Mouse (Mus musculus) CH12.LX (cell line): ENCODE results near the gene Kcnj2. TPM values are rescaled to one million over a fixed set of nuclear protein-coding genes. Genes with fewer than 3 reads are reported as not detected.

Experiments
- DNase-seq: peaks from one replicate; pipeline ENCODE4 v3.0.0-alpha.2; 2013; ENCODE audit errors: extremely low read depth
- H3K27ac ChIP-seq: 2 replicates; pipeline ENCODE4 v1.5.1; 2012; ENCODE audit warnings: low read depth, mild to moderate bottlenecking, control low read depth, moderate library complexity; ENCODE audit not compliant: insufficient read depth
- H3K27me3 ChIP-seq: replicated peaks from 2 replicates; pipeline ENCODE3; 2012; ENCODE audit warnings: inconsistent platforms
- H3K36me3 ChIP-seq, 2 experiments: replicated peaks in 1 of 2; 2 replicates each; pipeline versions ENCODE3 to v1.6.1; 2012; ENCODE audit warnings: inconsistent platforms in 1 of 2, low read length in 1 of 2, mild to moderate bottlenecking in 1 of 2, mixed read lengths in 1 of 2, moderate library complexity in 1 of 2; ENCODE audit not compliant: control insufficient read depth in 1 of 2, insufficient read depth in 1 of 2
- H3K4me1 ChIP-seq, 2 experiments: 2 replicates each; pipeline ENCODE4 v1.6.1; 2012; ENCODE audit warnings: inconsistent platforms in 1 of 2, moderate library complexity in 1 of 2; ENCODE audit not compliant: insufficient read depth in 2 of 2, control insufficient read depth in 1 of 2
- H3K4me2 ChIP-seq: 2 replicates; pipeline ENCODE4 v1.6.1; 2012; ENCODE audit warnings: low read depth, mild to moderate bottlenecking, control low read depth; ENCODE audit not compliant: poor library complexity, insufficient read depth, severe bottlenecking
- H3K4me3 ChIP-seq, 3 experiments: fragments of 150-350 bp in 1 of 3; sonication (generic) in 1 of 3; replicated peaks in 1 of 3; 2 replicates each; pipeline versions ENCODE3 to v1.5.1; 2011 to 2012; ENCODE audit warnings: low read depth in 2 of 3, low read length in 2 of 3, mild to moderate bottlenecking in 2 of 3, moderate library complexity in 2 of 3, control low read depth in 1 of 3, improper control_type of control experiment in 1 of 3, inconsistent platforms in 1 of 3, mixed read lengths in 1 of 3; ENCODE audit not compliant: poor library complexity in 1 of 3
- H3K79me2 ChIP-seq: replicated peaks from 2 replicates; pipeline ENCODE4 v1.6.1; 2012; ENCODE audit warnings: mild to moderate bottlenecking, moderate library complexity; ENCODE audit not compliant: control insufficient read depth, poor library complexity, insufficient read depth, severe bottlenecking; ENCODE audit errors: extremely low read depth
- H3K9ac ChIP-seq: 2 replicates; pipeline ENCODE4 v1.6.1; 2012; ENCODE audit warnings: low read depth, mild to moderate bottlenecking, control low read depth, moderate library complexity; ENCODE audit not compliant: insufficient read depth
- H3K9me3 ChIP-seq: replicated peaks from 2 replicates; pipeline ENCODE3; 2012; ENCODE audit warnings: low read length, inconsistent platforms, mixed read lengths
- BHLHE40 ChIP-seq: IDR thresholded peaks from 2 replicates; pipeline ENCODE4 v1.6.1; 2011; ENCODE audit warnings: mild to moderate bottlenecking, low read depth, low read length, improper control_type of control experiment
- CHD2 ChIP-seq: IDR thresholded peaks from 2 replicates; pipeline ENCODE4 v1.6.1; 2011; ENCODE audit warnings: low read length, improper control_type of control experiment
- ELF1 ChIP-seq: IDR thresholded peaks from 2 replicates; pipeline ENCODE4 v1.6.1; 2014; ENCODE audit warnings: low read depth, mild to moderate bottlenecking, inconsistent platforms, low read length, improper control_type of control experiment
- ETS1 ChIP-seq: conservative IDR thresholded peaks from 2 replicates; pipeline ENCODE4 v1.6.1; 2012; ENCODE audit warnings: low read depth, mild to moderate bottlenecking, inconsistent platforms, low read length, improper control_type of control experiment, moderate library complexity
- GABPA ChIP-seq: IDR thresholded peaks from 2 replicates; pipeline ENCODE4 v1.6.1; 2012; ENCODE audit warnings: low read depth, low read length, improper control_type of control experiment, inconsistent platforms; ENCODE audit not compliant: insufficient replicate concordance
- IRF4 ChIP-seq: IDR thresholded peaks from 2 replicates; pipeline ENCODE4 v1.6.1; 2014; ENCODE audit warnings: low read depth, mild to moderate bottlenecking, inconsistent platforms, low read length, improper control_type of control experiment
- JUND ChIP-seq: conservative IDR thresholded peaks from 2 replicates; pipeline ENCODE4 v1.6.1; 2011; ENCODE audit warnings: low read depth, low read length, improper control_type of control experiment
- KAT2A ChIP-seq: IDR thresholded peaks from 2 replicates; pipeline ENCODE4 v1.6.1; 2012; ENCODE audit warnings: low read length, improper control_type of control experiment, inconsistent platforms; ENCODE audit not compliant: insufficient replicate concordance
- MXI1 ChIP-seq: IDR thresholded peaks from 2 replicates; pipeline ENCODE4 v1.6.1; 2011; ENCODE audit warnings: mild to moderate bottlenecking, low read depth, low read length, improper control_type of control experiment
- MYC ChIP-seq: IDR thresholded peaks from 2 replicates; pipeline ENCODE4 v1.6.1; 2011; ENCODE audit warnings: low read depth, mild to moderate bottlenecking, improper control_type of control experiment, low read length
- NELFE ChIP-seq: IDR thresholded peaks from 2 replicates; pipeline ENCODE4 v1.6.1; 2011; ENCODE audit warnings: low read depth, low read length, improper control_type of control experiment
- POLR2A ChIP-seq: IDR thresholded peaks from 2 replicates; pipeline ENCODE4 v1.6.1; 2011; ENCODE audit warnings: low read depth, mild to moderate bottlenecking, improper control_type of control experiment, low read length
- POLR2AphosphoS2 ChIP-seq: IDR thresholded peaks from 2 replicates; pipeline ENCODE4 v1.6.1; 2011; ENCODE audit warnings: low read depth, low read length, improper control_type of control experiment
- RAD21 ChIP-seq: IDR thresholded peaks from 2 replicates; pipeline ENCODE4 v1.6.1; 2011; ENCODE audit warnings: low read depth, mild to moderate bottlenecking, low read length, improper control_type of control experiment, moderate library complexity
- RCOR1 ChIP-seq: conservative IDR thresholded peaks from 2 replicates; pipeline ENCODE4 v1.6.1; 2012; ENCODE audit warnings: low read depth, mild to moderate bottlenecking, inconsistent platforms, low read length, improper control_type of control experiment
- SIN3A ChIP-seq: IDR thresholded peaks from 2 replicates; pipeline ENCODE4 v1.6.1; 2012; ENCODE audit warnings: low read length, improper control_type of control experiment, inconsistent platforms
- TBP ChIP-seq: conservative IDR thresholded peaks from 2 replicates; pipeline ENCODE4 v1.6.1; 2011; ENCODE audit warnings: low read depth, low read length, improper control_type of control experiment
- USF2 ChIP-seq: conservative IDR thresholded peaks from 2 replicates; pipeline ENCODE4 v1.6.1; 2011; ENCODE audit warnings: low read depth, low read length, improper control_type of control experiment
- ZKSCAN1 ChIP-seq: IDR thresholded peaks from 2 replicates; pipeline ENCODE4 v1.6.1; 2012; ENCODE audit warnings: low read depth, inconsistent platforms, low read length, improper control_type of control experiment, borderline replicate concordance
- ZNF384 ChIP-seq: IDR thresholded peaks from 2 replicates; pipeline ENCODE4 v1.6.1; 2012; ENCODE audit warnings: low read depth, low read length, improper control_type of control experiment, inconsistent platforms
- dilution Hi-C: fragments of 300-500 bp; cut with MboI; formaldehyde crosslinking; loops from 2 replicates; pipeline ENCODE4 v1.14.3; 2020; ENCODE audit warnings: low sequenced_read_pairs; ENCODE audit not compliant: extremely low pct_unique_long_range_greater_than_20kb, extremely low pct_ligation_motif_present
- in situ Hi-C: fragments of 300-500 bp; cut with MboI; formaldehyde crosslinking; loops from 3 replicates; pipeline ENCODE4 v1.14.3; 2019; ENCODE audit warnings: low sequenced_read_pairs, low pct_ligation_motif_present, low pct_unique_long_range_greater_than_20kb, mixed read lengths
- polyA plus RNA-seq: library from polyadenylated mRNA; unstranded; fragments of >175 nt; gene quantifications from 2 replicates; pipeline ENCODE4 v1.2.1, GENCODE M21; 2012; ENCODE audit warnings: low read depth; ENCODE audit not compliant: insufficient read length
- total RNA-seq, 2 experiments: library from RNA; depleted of rRNA; stranded (reverse); fragments of 300-350 nt in 1 of 2; fragments of >200 nt in 1 of 2; gene quantifications; 2 replicates each; pipeline ENCODE4 v1.2.3; 2012 to 2014

Gene Kcnj2
- total and polyA plus RNA-seq, 3 experiments: under 0.01 to 0.11 (median 0.09) TPM

- H3K27me3 ChIP-seq: no peaks in the 10 kb centered on the region
- H3K27ac ChIP-seq: no peak overlapping the region
- no peaks in the 10 kb centered on the region for H3K36me3 ChIP-seq
- dilution Hi-C loops: no loop called here
- H3K9me3 ChIP-seq: no peaks in the 10 kb centered on the region
- DNase-seq: no peak
- no peak overlapping the region for H3K4me3 ChIP-seq
- no peak overlapping the region for H3K4me2 ChIP-seq
- no peaks in the 10 kb centered on the region for H3K79me2 ChIP-seq
- TF ChIP-seq SIN3A: no peak
- no peak for TF ChIP-seq POLR2AphosphoS2
- TF ChIP-seq, all 38 proteins: peak for 0
- in situ Hi-C loops: no loop called here
- Histone ChIP-seq H3K4me1 (peaks cover 0 to 17% of the 10 kb centered on the region in 2 experiments; a peak in 2 of 4 replicates), H3K9ac (no peak overlapping the region)
Observed at GRCm38 (mm10) chr11:111096612-111097011, 30.6 kb downstream of the Kcnj2 start.

- no peak overlapping the region for H3K27ac ChIP-seq
- in situ Hi-C loops (no loop called here), dilution Hi-C loops (no loop called here)
- no peak for TF ChIP-seq POLR2A
- TF ChIP-seq RAD21: no peak
- TF ChIP-seq POLR2AphosphoS2: no peak
- no peak for TF ChIP-seq GABPA
- no peak for TF ChIP-seq TBP
- no peak for TF ChIP-seq JUND
- no peak for TF ChIP-seq ETS1
- TF ChIP-seq MXI1: no peak
- TF ChIP-seq BHLHE40: no peak
- no peak for TF ChIP-seq USF2
- no peak for TF ChIP-seq IRF4
- no peak for TF ChIP-seq NELFE
- TF ChIP-seq ZKSCAN1: no peak
- no peak for TF ChIP-seq KAT2A
- TF ChIP-seq MYC: no peak
- TF ChIP-seq RCOR1: no peak
- TF ChIP-seq CHD2: no peak
- TF ChIP-seq ELF1: no peak
- TF ChIP-seq ZNF384: no peak
- H3K4me2 ChIP-seq: no peak overlapping the region
- no peaks in the 10 kb centered on the region for H3K27me3 ChIP-seq
- no peak overlapping the region for H3K9ac ChIP-seq
- no peaks in the 10 kb centered on the region for H3K79me2 ChIP-seq
- no peak overlapping the region for H3K4me3 ChIP-seq
- no peaks in the 10 kb centered on the region for H3K36me3 ChIP-seq
- no peak for DNase-seq
- H3K4me1 ChIP-seq: peaks cover 0 to 7% of the 10 kb centered on the region in 2 experiments; a peak in 1 of 4 replicates
- no peaks in the 10 kb centered on the region for H3K9me3 ChIP-seq
Observed at GRCm38 (mm10) chr11:111100131-111100530, 34.2 kb downstream of the Kcnj2 start.
